Mouse (Mus musculus) embryonic fibroblast, embryonic 13.5 days (primary cell): ENCODE measurements around the gene Mzf1.

Experiments used
- CTCF ChIP-seq: IDR thresholded peaks from 2 replicates; pipeline ENCODE4 v1.5.1; 2011; ENCODE audit warnings: mild to moderate bottlenecking, control low read depth, low read length, moderate library complexity, borderline replicate concordance; ENCODE audit not compliant: insufficient read depth
- POLR2A ChIP-seq: IDR thresholded peaks from 2 replicates; pipeline ENCODE4 v1.6.1; 2011; ENCODE audit warnings: low read depth, mild to moderate bottlenecking, control low read depth, low read length, moderate library complexity

- TF ChIP-seq CTCF, result no peak
- TF ChIP-seq POLR2A, result no peak
Measured at GRCm38 (mm10) chr7:13035211-13035855, 19.2 kb downstream of the Mzf1 start.
